Comparison of ENCODE assay signal across 18 mouse cellular contexts in the genomic region with DNA sequence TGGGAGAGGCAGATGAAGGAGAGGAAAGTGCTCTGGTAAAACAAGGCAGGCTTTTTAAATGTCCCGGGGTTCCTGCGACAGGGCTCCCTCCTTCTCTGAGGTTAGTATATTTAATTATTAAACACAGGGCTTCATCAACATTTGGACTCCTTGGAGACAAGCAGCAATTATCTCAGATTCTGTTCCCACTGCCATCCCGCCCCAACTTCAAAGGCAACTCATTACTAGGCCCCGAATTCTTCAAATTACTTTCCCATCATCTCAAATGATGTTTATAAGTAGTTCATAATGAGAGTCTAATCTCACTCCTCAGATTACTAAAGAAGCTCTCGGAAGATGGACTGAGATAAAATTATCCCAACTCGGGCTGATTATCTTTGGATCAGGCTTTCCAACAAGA.
"Had no signal": no experiment of that assay in that cellular context is flagged by ENCODE, and none has a peak within 500 bp of the region (broad histone marks: within the 10 kb centered on the region; RNA-seq: fewer than 3 reads in every experiment).

No protein-coding gene starts in this region.

- H3K27ac ChIP-seq: kidney, postnatal 0 days; layer of hippocampus, adult 2 months; limb, embryonic 12.5 days; liver, embryonic 13.5 days; lung, embryonic 15.5 days; macrophage; stomach, embryonic 15.5 days had no signal

- H3K9me3 ChIP-seq: limb, embryonic 12.5 days; liver, embryonic 13.5 days; lung, embryonic 15.5 days; stomach, embryonic 15.5 days had no signal

- H3K27me3 ChIP-seq: liver, embryonic 13.5 days; lung, embryonic 15.5 days; stomach, embryonic 15.5 days had no signal

- ATAC-seq: liver, postnatal 0 days; midbrain, embryonic 16.5 days had no signal

- DNase-seq: kidney, adult 11 months; kidney, adult 9 months; kidney, postnatal 4 days; liver; liver, embryonic 13.5 days; liver, postnatal 0 days; lung, postnatal 14 days; right cerebral cortex, postnatal 14 days; thymus, adult 2 months; thymus, postnatal 25 days had no signal

- H3K4me2 ChIP-seq: limb, embryonic 12.5 days; liver, embryonic 13.5 days; lung, embryonic 15.5 days; stomach, embryonic 15.5 days had no signal

- H3K36me3 ChIP-seq: limb, embryonic 12.5 days; liver, embryonic 13.5 days; lung, embryonic 15.5 days; stomach, embryonic 15.5 days had no signal

- H3K4me3 ChIP-seq: layer of hippocampus, adult 2 months; limb, embryonic 12.5 days; liver, embryonic 13.5 days; lung, embryonic 15.5 days; megakaryocyte, embryonic 14.5 days; stomach, embryonic 15.5 days had no signal

- H3K9ac ChIP-seq: limb, embryonic 12.5 days; liver, embryonic 13.5 days; liver, postnatal 0 days; lung, embryonic 15.5 days; stomach, embryonic 15.5 days had no signal
